Mouse (Mus musculus): ENCODE data around the gene Wfdc12. TPM values are rescaled to one million over a fixed set of nuclear protein-coding genes. Genes with fewer than 3 reads are reported as not detected.

Gene Wfdc12
- polyA plus RNA-seq, 1 experiment from 2014 or later, result not detected

GRCm38 (mm10) chr2:164174649-164175395, 15.6 kb downstream of the Wfdc12 start:
- H3K4me2 ChIP-seq (replicated peaks), result no peak overlapping the region
- no peak overlapping the region for H3K4me3 ChIP-seq
- H3K27ac ChIP-seq, result no peak overlapping the region
- H3K27me3 ChIP-seq (replicated peaks), result peaks cover 36% of the 10 kb centered on the region
- no peaks in the 10 kb centered on the region for H3K9me3 ChIP-seq
- WGBS, result 77% methylated on average over 8 of the region's 8 CpGs
- H3K9ac ChIP-seq, result no peak overlapping the region
- H3K36me3 ChIP-seq, result no peaks in the 10 kb centered on the region
- H3K4me1 ChIP-seq, result peaks cover 16% of the 10 kb centered on the region
- no peak for ATAC-seq (ENCODE audit: low FRiP score, low read depth)

GRCm38 (mm10) chr2:164173394-164173793, 17.0 kb downstream of the Wfdc12 start:
- peaks cover 48% of the 10 kb centered on the region for H3K27me3 ChIP-seq (replicated peaks)
- H3K4me1 ChIP-seq, result peaks cover 19% of the 10 kb centered on the region
- H3K4me2 ChIP-seq (replicated peaks), result no peak overlapping the region
- H3K36me3 ChIP-seq, result no peaks in the 10 kb centered on the region
- H3K9ac ChIP-seq, result no peak overlapping the region
- no peak overlapping the region for H3K27ac ChIP-seq
- no peak overlapping the region for H3K4me3 ChIP-seq
- no peak for ATAC-seq (ENCODE audit: low FRiP score, low read depth)
- no peaks in the 10 kb centered on the region for H3K9me3 ChIP-seq
- 84% methylated on average over 3 of the region's 3 CpGs for WGBS

GRCm38 (mm10) chr2:164170902-164171301, 19.5 kb downstream of the Wfdc12 start, which contains the start of gene Kcns1:
Gene Kcns1, minus strand, starts transcription at chr2:164171113.
- H3K4me1 ChIP-seq, result peaks cover 28% of the 10 kb centered on the region
- peak within 1 kb of the TSS; percentile 21; the same call in 1 of the 2 replicates for H3K9ac ChIP-seq
- no peak within 1 kb of the TSS for H3K27ac ChIP-seq
- H3K36me3 ChIP-seq, result no peaks in the 10 kb centered on the region
- WGBS, result under 1% methylated on average over 28 of the region's 29 CpGs
- H3K4me3 ChIP-seq, result peak within 1 kb of the TSS; percentile 29
- no peaks in the 10 kb centered on the region for H3K9me3 ChIP-seq
- ATAC-seq (ENCODE audit: low FRiP score, low read depth), result no peak
- H3K27me3 ChIP-seq (replicated peaks), result peaks cover 71% of the 10 kb centered on the region
- peak within 1 kb of the TSS; percentile 70 for H3K4me2 ChIP-seq (replicated peaks)

GRCm38 (mm10) chr2:164170326-164170725, 20.1 kb downstream of the Wfdc12 start:
- WGBS, result 5% methylated on average over 11 of the region's 11 CpGs
- peaks cover 28% of the 10 kb centered on the region for H3K4me1 ChIP-seq
- no peak for ATAC-seq (ENCODE audit: low FRiP score, low read depth)
- no peaks in the 10 kb centered on the region for H3K9me3 ChIP-seq
- 0 out of 2 replicates have a peak overlapping the region, but pooled peaks have one; percentile 11 for H3K4me3 ChIP-seq
- no peaks in the 10 kb centered on the region for H3K36me3 ChIP-seq
- peaks cover 71% of the 10 kb centered on the region for H3K27me3 ChIP-seq (replicated peaks)
- H3K4me2 ChIP-seq (replicated peaks), result peak overlapping the region; percentile 70
- H3K27ac ChIP-seq, result no peak overlapping the region
- no peak overlapping the region for H3K9ac ChIP-seq

- Histone ChIP-seq H3K4me2 (replicated peaks) (peak overlapping the region; percentile 57), H3K4me1 (peaks cover 28% of the 10 kb centered on the region), H3K4me3 (peak overlapping the region; percentile 25), H3K27me3 (replicated peaks) (peaks cover 63% of the 10 kb centered on the region), H3K27ac (no peak overlapping the region), H3K9ac (no peak overlapping the region), H3K36me3 (no peaks in the 10 kb centered on the region), H3K9me3 (no peaks in the 10 kb centered on the region)
- ATAC-seq (ENCODE audit: low FRiP score, low read depth), result 0 out of 2 replicates have a peak, but pooled peaks have one; percentile 25
- WGBS, result 13% methylated on average over 42 of the region's 42 CpGs
Measured at GRCm38 (mm10) chr2:164168571-164168946, 21.8 kb downstream of the Wfdc12 start.

- peak; percentile 25; the same call in 1 of the 2 replicates for ATAC-seq (ENCODE audit: low FRiP score, low read depth)
- Histone ChIP-seq H3K9me3 (no peaks in the 10 kb centered on the region), H3K27me3 (replicated peaks) (peaks cover 62% of the 10 kb centered on the region), H3K9ac (no peak overlapping the region), H3K36me3 (no peaks in the 10 kb centered on the region), H3K4me2 (replicated peaks) (peak overlapping the region; percentile 57), H3K27ac (no peak overlapping the region), H3K4me1 (peaks cover 28% of the 10 kb centered on the region), H3K4me3 (peak overlapping the region; percentile 25)
- 14% methylated on average over 90 of the region's 90 CpGs for WGBS
Measured at GRCm38 (mm10) chr2:164167752-164168570, 22.4 kb downstream of the Wfdc12 start.

GRCm38 (mm10) chr2:164164941-164165340, 25.5 kb downstream of the Wfdc12 start:
- 94% methylated on average over 5 of the region's 5 CpGs for WGBS

GRCm38 (mm10) chr2:164161515-164162055, 28.8 kb downstream of the Wfdc12 start:
- Histone ChIP-seq H3K27me3 (replicated peaks) (peaks cover 5% of the 10 kb centered on the region), H3K4me1 (no peaks in the 10 kb centered on the region), H3K9ac (no peak overlapping the region), H3K4me2 (replicated peaks) (no peak overlapping the region), H3K36me3 (0 out of 2 replicates have a peak, but pooled peaks cover 7% of the 10 kb centered on the region), H3K27ac (no peak overlapping the region), H3K9me3 (no peaks in the 10 kb centered on the region), H3K4me3 (no peak overlapping the region)
- WGBS, result 91% methylated on average over 11 of the region's 11 CpGs
- ATAC-seq (ENCODE audit: low FRiP score, low read depth), result no peak

More at GRCm38 (mm10) chr2:164164941-164165340, 25.5 kb downstream of the Wfdc12 start:
- Histone ChIP-seq H3K9ac (no peak overlapping the region), H3K9me3 (no peaks in the 10 kb centered on the region), H3K36me3 (no peaks in the 10 kb centered on the region), H3K4me1 (peaks cover 12% of the 10 kb centered on the region), H3K27ac (no peak overlapping the region), H3K4me2 (replicated peaks) (no peak overlapping the region), H3K4me3 (no peak overlapping the region), H3K27me3 (replicated peaks) (peaks cover 39% of the 10 kb centered on the region)
- no peak for ATAC-seq (ENCODE audit: low FRiP score, low read depth)

GRCm38 (mm10) chr2:164158838-164159237, 31.6 kb downstream of the Wfdc12 start:
- Histone ChIP-seq H3K27me3 (replicated peaks) (no peaks in the 10 kb centered on the region), H3K4me1 (no peaks in the 10 kb centered on the region), H3K9me3 (no peaks in the 10 kb centered on the region), H3K36me3 (peaks cover 22% of the 10 kb centered on the region; the same call in 1 of the 2 replicates), H3K9ac (no peak overlapping the region), H3K4me3 (no peak overlapping the region), H3K4me2 (replicated peaks) (no peak overlapping the region), H3K27ac (no peak overlapping the region)
- 89% methylated on average over 2 of the region's 2 CpGs for whole genome bisulfite sequencing
- ATAC-seq (ENCODE audit: low FRiP score, low read depth), result no peak

- Histone ChIP-seq H3K4me1 (no peaks in the 10 kb centered on the region), H3K9me3 (no peaks in the 10 kb centered on the region), H3K27me3 (replicated peaks) (no peaks in the 10 kb centered on the region), H3K9ac (no peak overlapping the region), H3K4me3 (no peak overlapping the region), H3K36me3 (peaks cover 48% of the 10 kb centered on the region), H3K27ac (no peak overlapping the region), H3K4me2 (replicated peaks) (no peak overlapping the region)
- no peak for ATAC-seq (ENCODE audit: low FRiP score, low read depth)
- 92% methylated on average over 7 of the region's 7 CpGs for WGBS
Measured at GRCm38 (mm10) chr2:164156158-164156557, 34.2 kb downstream of the Wfdc12 start.

- WGBS, result 90% methylated on average over 10 of the region's 10 CpGs
- peaks cover 48% of the 10 kb centered on the region for H3K36me3 ChIP-seq
- H3K9me3 ChIP-seq, result no peaks in the 10 kb centered on the region
- no peak overlapping the region for H3K9ac ChIP-seq
- no peak overlapping the region for H3K4me3 ChIP-seq
- H3K4me2 ChIP-seq (replicated peaks), result no peak overlapping the region
- H3K4me1 ChIP-seq, result peaks cover 15% of the 10 kb centered on the region
- H3K27me3 ChIP-seq (replicated peaks), result no peaks in the 10 kb centered on the region
- ATAC-seq (ENCODE audit: low FRiP score, low read depth), result no peak
- no peak overlapping the region for H3K27ac ChIP-seq
Measured at GRCm38 (mm10) chr2:164154007-164154406, 36.4 kb downstream of the Wfdc12 start.

- Histone ChIP-seq H3K27ac (no peak overlapping the region), H3K9me3 (no peaks in the 10 kb centered on the region), H3K4me3 (no peak overlapping the region), H3K36me3 (peaks cover 45% of the 10 kb centered on the region), H3K27me3 (replicated peaks) (no peaks in the 10 kb centered on the region), H3K4me2 (replicated peaks) (no peak overlapping the region), H3K9ac (no peak overlapping the region), H3K4me1 (peaks cover 15% of the 10 kb centered on the region)
- WGBS, result 94% methylated on average over 11 of the region's 11 CpGs
- no peak for ATAC-seq (ENCODE audit: low FRiP score, low read depth)
Measured at GRCm38 (mm10) chr2:164152341-164152740, 38.1 kb downstream of the Wfdc12 start.

Measured in neural tube, embryonic 12.5 days (tissue).